Mouse (Mus musculus): ENCODE data around the gene Olfr805. TPM values are rescaled to one million over a fixed set of nuclear protein-coding genes. Genes with fewer than 3 reads are reported as not detected.

The Olfr805 gene
- polyA plus RNA-seq (2015; fragmentation: Nextera tagmentation; extraction: Ambion mirVana): not detected in 2 replicates

- ATAC-seq (ENCODE audit: low FRiP score): no peak
- no peak within 1 kb of the TSS for H3K4me3 ChIP-seq
- H3K9ac ChIP-seq: no peak within 1 kb of the TSS
- H3K9me3 ChIP-seq: no peaks in the 10 kb centered on the region
- no peaks in the 10 kb centered on the region for H3K27me3 ChIP-seq
- 98% methylated on average over 2 of the region's 2 CpGs for WGBS
- no peaks in the 10 kb centered on the region for H3K4me1 ChIP-seq (replicated peaks)
- H3K27ac ChIP-seq: no peak within 1 kb of the TSS
- no peak within 1 kb of the TSS for H3K4me2 ChIP-seq
- H3K36me3 ChIP-seq: no peaks in the 10 kb centered on the region
Measured at GRCm38 (mm10) chr10:129729275-129729674, at the start of gene Olfr805. TSS of gene Olfr805 (minus strand) at chr10:129729375.

- no peaks in the 10 kb centered on the region for H3K9me3 ChIP-seq
- no peaks in the 10 kb centered on the region for H3K36me3 ChIP-seq
- no peak for ATAC-seq (ENCODE audit: low FRiP score)
- H3K9ac ChIP-seq: no peak overlapping the region
- H3K4me2 ChIP-seq: no peak overlapping the region
- H3K27me3 ChIP-seq: no peaks in the 10 kb centered on the region
- no peak overlapping the region for H3K4me3 ChIP-seq
- H3K27ac ChIP-seq: no peak overlapping the region
- H3K4me1 ChIP-seq (replicated peaks): no peaks in the 10 kb centered on the region
Measured at GRCm38 (mm10) chr10:129778123-129778522, 48.9 kb upstream of the Olfr805 start.

- no peak within 1 kb of the TSS for H3K4me3 ChIP-seq
- no peak within 1 kb of the TSS for H3K9ac ChIP-seq
- no peaks in the 10 kb centered on the region for H3K27me3 ChIP-seq
- H3K4me2 ChIP-seq: no peak within 1 kb of the TSS
- no peak within 1 kb of the TSS for H3K27ac ChIP-seq
- no peaks in the 10 kb centered on the region for H3K9me3 ChIP-seq
- no peak for ATAC-seq (ENCODE audit: low FRiP score)
- no peaks in the 10 kb centered on the region for H3K36me3 ChIP-seq
- no peaks in the 10 kb centered on the region for H3K4me1 ChIP-seq (replicated peaks)
Measured at GRCm38 (mm10) chr10:129774338-129774737, 45.2 kb upstream of the Olfr805 start, which contains the start of gene Olfr809. TSS of gene Olfr809 (plus strand) at chr10:129774638.

- no peak within 1 kb of the TSS for H3K4me3 ChIP-seq
- no peaks in the 10 kb centered on the region for H3K9me3 ChIP-seq
- no peak within 1 kb of the TSS for H3K9ac ChIP-seq
- H3K4me2 ChIP-seq: no peak within 1 kb of the TSS
- H3K36me3 ChIP-seq: no peaks in the 10 kb centered on the region
- ATAC-seq (ENCODE audit: low FRiP score): no peak
- 97% methylated on average over 1 of the region's 1 CpGs for WGBS
- H3K27me3 ChIP-seq: no peaks in the 10 kb centered on the region
- no peak within 1 kb of the TSS for H3K27ac ChIP-seq
- no peaks in the 10 kb centered on the region for H3K4me1 ChIP-seq (replicated peaks)
Measured at GRCm38 (mm10) chr10:129765182-129765581, 36.0 kb upstream of the Olfr805 start, which contains the start of gene Olfr808. TSS of gene Olfr808 (plus strand) at chr10:129765482.

GRCm38 (mm10) chr10:129757693-129758092 is 28.5 kb upstream of the Olfr805 start, which contains the start of gene Olfr807:
TSS of gene Olfr807 (minus strand) at chr10:129757793.
- ATAC-seq (ENCODE audit: low FRiP score): no peak
- Histone ChIP-seq H3K27ac (no peak within 1 kb of the TSS), H3K9me3 (no peaks in the 10 kb centered on the region), H3K4me3 (no peak within 1 kb of the TSS), H3K36me3 (no peaks in the 10 kb centered on the region), H3K27me3 (no peaks in the 10 kb centered on the region), H3K4me2 (no peak within 1 kb of the TSS), H3K4me1 (replicated peaks) (no peaks in the 10 kb centered on the region), H3K9ac (no peak within 1 kb of the TSS)
- WGBS: 90% methylated on average over 1 of the region's 1 CpGs

- Histone ChIP-seq H3K4me3 (no peak within 1 kb of the TSS), H3K9me3 (no peaks in the 10 kb centered on the region), H3K27me3 (no peaks in the 10 kb centered on the region), H3K27ac (no peak within 1 kb of the TSS), H3K9ac (no peak within 1 kb of the TSS), H3K4me2 (no peak within 1 kb of the TSS), H3K36me3 (no peaks in the 10 kb centered on the region), H3K4me1 (replicated peaks) (no peaks in the 10 kb centered on the region)
- no peak for ATAC-seq (ENCODE audit: low FRiP score)
Measured at GRCm38 (mm10) chr10:129741821-129742220, 12.6 kb upstream of the Olfr805 start, which contains the start of gene Olfr806. TSS of gene Olfr806 (minus strand) at chr10:129741921.

- no peaks in the 10 kb centered on the region for H3K4me1 ChIP-seq (replicated peaks)
- H3K36me3 ChIP-seq: no peaks in the 10 kb centered on the region
- H3K9ac ChIP-seq: no peak within 1 kb of the TSS
- no peak within 1 kb of the TSS for H3K4me3 ChIP-seq
- no peak within 1 kb of the TSS for H3K4me2 ChIP-seq
- no peak for ATAC-seq (ENCODE audit: low FRiP score)
- no peak within 1 kb of the TSS for H3K27ac ChIP-seq
- H3K27me3 ChIP-seq: no peaks in the 10 kb centered on the region
- H3K9me3 ChIP-seq: no peaks in the 10 kb centered on the region
Measured at GRCm38 (mm10) chr10:129702910-129703309, 26.3 kb downstream of the Olfr805 start, which contains the start of gene Olfr804. TSS of gene Olfr804 (plus strand) at chr10:129703210.

GRCm38 (mm10) chr10:129694186-129694585 is 35.0 kb downstream of the Olfr805 start, which contains the start of gene Olfr803:
TSS of gene Olfr803 (minus strand) at chr10:129694286.
- Histone ChIP-seq H3K27me3 (no peaks in the 10 kb centered on the region), H3K4me2 (no peak within 1 kb of the TSS), H3K4me1 (replicated peaks) (no peaks in the 10 kb centered on the region), H3K27ac (no peak within 1 kb of the TSS), H3K9me3 (no peaks in the 10 kb centered on the region), H3K4me3 (no peak within 1 kb of the TSS), H3K36me3 (no peaks in the 10 kb centered on the region), H3K9ac (no peak within 1 kb of the TSS)
- 90% methylated on average over 2 of the region's 2 CpGs for WGBS
- no peak for ATAC-seq (ENCODE audit: low FRiP score)

GRCm38 (mm10) chr10:129688069-129688468 is 41.1 kb downstream of the Olfr805 start, which contains the start of gene Olfr802:
TSS of gene Olfr802 (minus strand) at chr10:129688169.
- 75% methylated on average over 1 of the region's 1 CpGs for WGBS
- Histone ChIP-seq H3K4me2 (no peak within 1 kb of the TSS), H3K4me1 (replicated peaks) (no peaks in the 10 kb centered on the region), H3K27ac (no peak within 1 kb of the TSS), H3K36me3 (no peaks in the 10 kb centered on the region), H3K9me3 (no peaks in the 10 kb centered on the region), H3K27me3 (no peaks in the 10 kb centered on the region), H3K4me3 (no peak within 1 kb of the TSS), H3K9ac (no peak within 1 kb of the TSS)
- no peak for ATAC-seq (ENCODE audit: low FRiP score)

- no peaks in the 10 kb centered on the region for H3K36me3 ChIP-seq
- 82% methylated on average over 1 of the region's 1 CpGs for WGBS
- H3K27ac ChIP-seq: no peak within 1 kb of the TSS
- no peak within 1 kb of the TSS for H3K4me3 ChIP-seq
- no peaks in the 10 kb centered on the region for H3K9me3 ChIP-seq
- no peak for ATAC-seq (ENCODE audit: low FRiP score)
- no peaks in the 10 kb centered on the region for H3K27me3 ChIP-seq
- H3K4me2 ChIP-seq: no peak within 1 kb of the TSS
- no peaks in the 10 kb centered on the region for H3K4me1 ChIP-seq (replicated peaks)
- H3K9ac ChIP-seq: no peak within 1 kb of the TSS
Measured at GRCm38 (mm10) chr10:129673765-129674164, 55.4 kb downstream of the Olfr805 start, which contains the start of gene Olfr801. TSS of gene Olfr801 (minus strand) at chr10:129673865.

Small RNAs within 50 kb of the gene (microRNA-seq; reads per million reads assigned to microRNA genes)
- gene Gm24485: not detected

Other genes starting within 250 kb of the Olfr805 start
- gene Olfr789, start 244.6 kb downstream of the Olfr805 start, polyA plus RNA-seq (2015; fragmentation: Nextera tagmentation; extraction: Ambion mirVana): not detected in 2 replicates
- not detected in 2 replicates for gene Olfr790, start 230.9 kb downstream of the Olfr805 start, polyA plus RNA-seq (2015; fragmentation: Nextera tagmentation; extraction: Ambion mirVana)
- not detected in 2 replicates for gene Olfr791, start 207.6 kb downstream of the Olfr805 start, polyA plus RNA-seq (2015; fragmentation: Nextera tagmentation; extraction: Ambion mirVana)
- gene Olfr792, start 190.2 kb downstream of the Olfr805 start, polyA plus RNA-seq (2015; fragmentation: Nextera tagmentation; extraction: Ambion mirVana): not detected in 2 replicates
- gene Olfr794, start 161.7 kb downstream of the Olfr805 start, polyA plus RNA-seq (2015; fragmentation: Nextera tagmentation; extraction: Ambion mirVana): not detected in 2 replicates
- gene Olfr796, start 116.8 kb downstream of the Olfr805 start, polyA plus RNA-seq (2015; fragmentation: Nextera tagmentation; extraction: Ambion mirVana): not detected in 2 replicates
- not detected in 2 replicates for gene Olfr798, start 101.4 kb downstream of the Olfr805 start, polyA plus RNA-seq (2015; fragmentation: Nextera tagmentation; extraction: Ambion mirVana)
- not detected in 2 replicates for gene Olfr799, start 91.9 kb downstream of the Olfr805 start, polyA plus RNA-seq (2015; fragmentation: Nextera tagmentation; extraction: Ambion mirVana)
- gene Olfr800, start 71.7 kb downstream of the Olfr805 start, polyA plus RNA-seq (2015; fragmentation: Nextera tagmentation; extraction: Ambion mirVana): not detected in 2 replicates
- gene Olfr801, start 55.5 kb downstream of the Olfr805 start, polyA plus RNA-seq (2015; fragmentation: Nextera tagmentation; extraction: Ambion mirVana): not detected in 2 replicates
- gene Olfr802, start 41.2 kb downstream of the Olfr805 start, polyA plus RNA-seq (2015; fragmentation: Nextera tagmentation; extraction: Ambion mirVana): 0.03 TPM in 1 of 2 replicates, not detected in the other
- not detected in 2 replicates for gene Olfr803, start 35.1 kb downstream of the Olfr805 start, polyA plus RNA-seq (2015; fragmentation: Nextera tagmentation; extraction: Ambion mirVana)
- gene Olfr804, start 26.2 kb downstream of the Olfr805 start, polyA plus RNA-seq (2015; fragmentation: Nextera tagmentation; extraction: Ambion mirVana): not detected in 2 replicates
- gene Olfr806, start 12.5 kb upstream of the Olfr805 start, polyA plus RNA-seq (2015; fragmentation: Nextera tagmentation; extraction: Ambion mirVana): not detected in 2 replicates
- gene Olfr807, start 28.4 kb upstream of the Olfr805 start, polyA plus RNA-seq (2015; fragmentation: Nextera tagmentation; extraction: Ambion mirVana): not detected in 2 replicates
- gene Olfr808, start 36.1 kb upstream of the Olfr805 start, polyA plus RNA-seq (2015; fragmentation: Nextera tagmentation; extraction: Ambion mirVana): not detected in 2 replicates
- not detected in 2 replicates for gene Olfr809, start 45.3 kb upstream of the Olfr805 start, polyA plus RNA-seq (2015; fragmentation: Nextera tagmentation; extraction: Ambion mirVana)
- not detected in 2 replicates for gene Olfr810, start 65.5 kb upstream of the Olfr805 start, polyA plus RNA-seq (2015; fragmentation: Nextera tagmentation; extraction: Ambion mirVana)
- not detected in 2 replicates for gene Olfr811, start 75.0 kb upstream of the Olfr805 start, polyA plus RNA-seq (2015; fragmentation: Nextera tagmentation; extraction: Ambion mirVana)
- not detected in 2 replicates for gene Olfr812, start 116.7 kb upstream of the Olfr805 start, polyA plus RNA-seq (2015; fragmentation: Nextera tagmentation; extraction: Ambion mirVana)
- not detected in 2 replicates for gene Olfr813, start 126.0 kb upstream of the Olfr805 start, polyA plus RNA-seq (2015; fragmentation: Nextera tagmentation; extraction: Ambion mirVana)
- not detected in 2 replicates for gene Olfr814, start 150.5 kb upstream of the Olfr805 start, polyA plus RNA-seq (2015; fragmentation: Nextera tagmentation; extraction: Ambion mirVana)
- not detected in 2 replicates for gene Olfr815, start 176.5 kb upstream of the Olfr805 start, polyA plus RNA-seq (2015; fragmentation: Nextera tagmentation; extraction: Ambion mirVana)
- not detected in 2 replicates for gene Olfr816, start 186.2 kb upstream of the Olfr805 start, polyA plus RNA-seq (2015; fragmentation: Nextera tagmentation; extraction: Ambion mirVana)
- gene Olfr818, start 219.7 kb upstream of the Olfr805 start, polyA plus RNA-seq (2015; fragmentation: Nextera tagmentation; extraction: Ambion mirVana): not detected in 2 replicates
- not detected in 2 replicates for gene Olfr819, start 237.9 kb upstream of the Olfr805 start, polyA plus RNA-seq (2015; fragmentation: Nextera tagmentation; extraction: Ambion mirVana)
- not detected in 2 replicates for gene Olfr247, start 246.8 kb upstream of the Olfr805 start, polyA plus RNA-seq (2015; fragmentation: Nextera tagmentation; extraction: Ambion mirVana)

Data from hindbrain, embryonic 13.5 days (tissue).